Mouse (Mus musculus) ZHBTc4 (cell line): ENCODE measurements at regions not wholly inside any gene's neighbourhood (a gene's known extent, or its start where the extent isn't known, plus 50 kb on each side); places are given as distances from the start of the nearest gene placed in this dataset.

ENCODE experiments used
- DNase-seq: peaks from one replicate; pipeline ENCODE4 v3.0.0-alpha.2; 2011; ENCODE audit warnings: low read depth, low spot score

GRCm38 (mm10) chr13:80946034-80946433 lies 62.9 kb downstream of the Arrdc3 start:
- DNase-seq = no peak

DNA sequence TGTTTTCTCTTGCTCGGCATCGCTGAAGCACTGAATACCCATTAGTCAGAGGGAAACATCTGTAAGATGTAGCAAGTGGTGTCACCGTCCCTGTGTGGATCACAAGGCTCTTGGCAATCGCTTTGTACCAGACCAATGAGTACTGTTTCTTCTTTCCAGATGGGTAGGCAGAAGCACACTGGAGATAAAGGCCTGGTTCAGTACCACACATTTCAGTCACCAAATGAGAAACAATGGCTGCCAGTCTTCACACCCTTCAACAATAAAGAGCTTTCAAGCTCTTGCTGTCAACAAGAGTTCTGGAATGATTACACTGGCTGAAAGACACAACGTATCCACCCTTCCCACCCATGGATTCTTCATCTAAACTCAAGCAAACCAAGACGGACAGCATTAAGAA lies 64.5 kb downstream of the Arrdc3 start:
- no peak for DNase-seq

DNA sequence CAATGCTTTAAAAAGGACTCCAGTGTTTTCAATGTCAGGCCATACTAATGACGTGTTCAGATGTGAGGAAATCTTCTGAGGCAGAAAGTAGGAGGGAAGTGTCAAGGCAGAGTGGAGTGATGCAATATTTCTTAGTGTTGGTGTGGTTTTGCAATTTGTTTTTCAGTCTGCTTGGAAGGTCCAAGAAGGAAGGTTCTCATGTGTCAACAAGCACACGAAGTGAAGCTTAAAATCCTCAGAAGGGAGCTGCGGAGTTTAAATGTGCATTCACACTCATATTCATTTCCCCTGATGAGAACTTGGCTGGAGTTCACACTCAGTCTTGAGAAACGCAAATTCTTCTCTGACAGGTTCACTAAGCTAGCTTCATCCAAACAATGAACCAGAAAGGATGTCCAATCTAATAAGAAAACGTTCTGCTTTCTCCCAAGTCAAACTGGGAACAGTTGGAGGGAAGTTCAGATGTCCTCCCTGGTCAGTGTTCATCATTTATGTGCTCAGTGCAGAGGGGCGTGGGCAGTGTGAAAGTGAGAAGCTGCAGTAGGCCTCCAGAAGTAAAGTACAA lies 66.0 kb downstream of the Arrdc3 start:
- DNase-seq = no peak

DNA sequence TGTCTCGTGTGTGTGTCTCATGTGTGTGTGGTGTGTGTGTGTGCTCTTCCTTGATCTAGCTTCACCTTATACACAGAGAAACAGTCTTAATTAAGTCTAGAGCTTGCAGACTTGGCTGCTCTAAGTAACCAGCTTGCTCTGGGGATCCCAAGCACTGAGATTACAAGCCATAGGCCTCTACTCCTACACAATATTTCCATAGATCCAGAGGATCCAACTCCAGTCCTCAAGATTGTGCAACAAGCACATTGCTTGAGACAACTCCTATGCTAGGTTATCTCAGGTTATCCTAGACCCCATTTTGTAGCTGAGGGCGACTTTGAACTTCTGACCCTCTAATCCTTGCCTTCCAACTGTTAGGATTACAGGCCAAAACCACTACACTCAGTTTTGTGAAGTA lies 67.1 kb downstream of the Arrdc3 start:
- no peak for DNase-seq

DNA sequence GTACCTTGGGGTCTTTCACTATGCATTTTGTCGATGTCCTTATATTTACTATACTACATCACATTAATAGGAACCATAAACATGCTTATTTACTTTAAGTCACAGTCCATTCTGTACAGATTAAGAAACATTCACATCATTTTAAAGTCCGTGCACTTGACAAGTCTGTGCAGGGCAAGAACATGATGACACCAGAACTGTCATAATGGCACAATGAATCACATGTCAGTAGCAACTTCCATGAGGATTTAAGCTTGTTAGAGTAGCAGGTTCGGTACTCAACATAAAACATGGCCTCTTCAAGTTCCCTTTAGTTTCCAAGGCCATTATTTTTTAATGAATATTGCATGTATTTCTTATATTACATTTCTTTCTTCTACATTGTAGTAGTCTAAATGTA lies 67.6 kb downstream of the Arrdc3 start:
- DNase-seq = no peak

DNA sequence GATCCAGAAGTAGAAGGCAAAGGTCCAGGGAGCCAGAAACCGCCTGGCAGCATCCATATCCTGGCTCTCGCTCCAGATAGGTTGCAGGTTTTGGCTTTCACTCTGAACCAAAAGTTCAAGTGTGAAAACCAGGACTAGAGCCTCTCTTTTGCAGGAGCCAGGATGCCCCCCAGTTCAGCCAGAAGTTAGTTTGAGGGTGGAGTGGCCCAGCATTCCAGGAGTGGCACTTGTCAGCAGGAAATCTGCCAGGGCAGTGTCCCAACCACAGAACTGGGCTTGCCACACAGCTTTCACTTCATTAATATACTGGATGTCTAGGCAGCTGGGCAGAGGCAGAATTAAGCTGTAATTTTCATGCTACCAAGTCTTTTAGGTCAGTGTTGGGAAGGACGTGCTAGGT lies 68.1 kb downstream of the Arrdc3 start:
- DNase-seq = no peak

DNA sequence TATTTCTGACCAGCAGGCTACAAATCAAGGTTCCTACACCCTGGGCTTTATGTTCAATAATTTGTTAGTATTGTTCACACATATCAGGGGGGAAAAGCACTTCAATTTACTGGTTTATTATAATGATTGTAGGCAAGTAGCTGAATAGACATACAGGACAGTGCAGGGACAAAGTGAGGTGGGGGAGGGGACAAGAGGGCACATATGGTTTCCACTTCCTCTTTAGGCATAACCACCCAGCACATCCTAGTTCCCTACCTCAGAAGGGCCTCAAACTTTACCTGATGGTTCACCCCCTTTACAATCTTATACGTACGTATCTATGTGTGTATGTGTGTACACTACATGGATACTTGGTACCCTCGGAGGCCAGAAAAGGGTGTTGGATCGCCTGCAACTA lies 69.7 kb downstream of the Arrdc3 start:
- no peak for DNase-seq

DNA sequence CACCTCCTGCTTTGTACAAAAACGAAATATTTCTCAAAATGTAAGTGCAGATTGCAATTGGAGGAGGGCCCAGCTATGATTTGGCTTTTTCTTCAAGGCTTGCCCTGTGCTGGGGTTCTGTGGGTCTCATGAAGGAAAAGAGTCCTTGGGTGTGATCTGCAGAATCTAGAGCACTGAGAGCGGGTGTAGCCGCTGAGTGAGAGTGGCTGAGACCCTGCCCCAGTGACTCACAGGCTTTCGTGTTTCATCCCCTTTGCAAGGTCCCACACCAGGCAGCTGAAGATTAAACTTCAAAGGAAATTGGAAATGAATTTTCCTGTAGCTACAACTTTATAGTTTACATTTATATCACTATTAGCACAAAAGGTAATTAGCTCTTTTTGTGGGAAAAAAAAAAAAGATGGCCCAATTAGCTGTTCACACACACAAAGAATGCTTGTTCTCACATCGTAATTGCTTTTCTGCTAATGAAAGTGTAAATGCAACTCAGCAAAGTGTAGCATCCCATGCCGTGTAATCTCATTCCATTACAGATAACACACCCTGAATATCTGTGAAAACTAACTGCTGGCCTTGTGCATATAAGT lies 71.0 kb downstream of the Arrdc3 start:
- DNase-seq = no peak

- DNase-seq = no peak
These were observed 73.8 kb downstream of the Arrdc3 start for GRCm38 (mm10) chr13:80956966-80957365.

DNA sequence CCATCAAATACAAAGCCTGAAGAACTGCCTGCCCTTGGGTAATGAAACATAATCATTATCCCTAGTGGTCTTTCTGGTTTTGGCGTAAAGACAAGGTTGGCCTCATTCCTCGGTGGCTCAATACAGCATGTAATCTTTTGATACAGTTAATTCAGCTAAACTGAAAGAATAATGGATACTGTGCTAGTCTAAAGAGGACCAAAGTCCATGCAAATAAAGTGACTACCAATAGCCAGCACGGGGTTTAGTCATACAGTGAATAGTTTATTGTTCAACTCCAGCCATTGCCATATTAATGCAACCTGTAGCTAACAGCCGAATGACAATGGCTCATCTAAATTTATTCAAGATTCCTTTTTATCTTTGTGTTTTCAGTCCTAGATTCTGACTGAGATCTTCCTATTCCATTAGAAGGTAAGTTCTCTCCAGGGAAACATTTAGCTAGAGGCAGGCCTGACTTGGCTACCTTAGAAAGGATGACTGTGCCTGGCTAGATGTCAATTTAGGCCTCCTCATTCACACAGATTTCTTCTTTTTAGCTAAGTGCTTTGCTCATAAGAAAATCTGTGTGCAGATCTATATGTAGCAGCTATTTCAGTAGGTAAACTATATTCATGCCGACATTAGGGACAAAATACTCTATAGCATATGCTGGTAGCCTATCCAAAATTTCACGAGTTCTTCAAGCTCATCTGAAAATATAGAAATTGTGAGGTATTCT lies 74.4 kb downstream of the Arrdc3 start:
- DNase-seq = no peak

GRCm38 (mm10) chr13:80959763-80960162 lies 76.6 kb downstream of the Arrdc3 start:
- no peak for DNase-seq

GRCm38 (mm10) chr13:80961985-80962617 lies 78.9 kb downstream of the Arrdc3 start:
- DNase-seq = no peak

- peak; percentile 81 for DNase-seq
These were observed 79.8 kb downstream of the Arrdc3 start for GRCm38 (mm10) chr13:80962789-80963590.

DNA sequence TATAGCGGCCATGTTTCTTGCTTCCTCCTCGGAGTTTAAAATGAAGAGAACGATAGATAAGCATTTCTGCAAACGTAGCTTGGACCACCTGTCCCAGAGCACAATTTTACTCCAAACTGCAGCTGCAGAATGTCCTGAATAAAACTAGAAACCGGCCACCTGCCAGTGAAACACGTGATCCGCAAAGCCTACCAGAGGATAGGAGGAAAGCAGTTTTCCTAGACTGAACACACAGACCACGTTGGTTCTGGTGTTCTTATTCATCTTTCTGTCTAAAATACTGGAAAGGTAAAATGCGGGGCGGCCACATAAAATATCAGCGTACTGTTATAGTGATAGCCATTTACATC lies 80.4 kb downstream of the Arrdc3 start:
- no peak for DNase-seq

DNA sequence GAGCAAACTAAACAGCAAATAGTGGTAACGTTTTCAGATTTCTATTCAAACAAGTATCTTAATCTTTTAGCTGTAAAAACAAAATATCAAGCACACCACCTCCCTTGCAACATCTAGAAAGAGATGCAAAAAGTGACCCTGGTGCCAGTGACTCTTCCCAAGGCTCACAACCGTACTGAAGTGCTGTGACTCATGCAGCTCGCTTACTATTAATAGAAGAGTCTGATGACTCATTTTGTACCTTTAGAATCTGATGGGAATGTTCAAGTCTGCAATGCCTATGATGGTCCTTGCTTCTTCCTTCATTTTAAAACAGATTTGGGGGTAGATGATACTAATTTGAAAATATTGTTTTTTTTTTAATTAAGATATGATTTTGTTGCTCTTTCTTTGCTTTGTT lies 88.5 kb downstream of the Arrdc3 start:
- DNase-seq = no peak

- DNase-seq = no peak
These were observed 91.2 kb downstream of the Arrdc3 start for GRCm38 (mm10) chr13:80974424-80974823.

DNA sequence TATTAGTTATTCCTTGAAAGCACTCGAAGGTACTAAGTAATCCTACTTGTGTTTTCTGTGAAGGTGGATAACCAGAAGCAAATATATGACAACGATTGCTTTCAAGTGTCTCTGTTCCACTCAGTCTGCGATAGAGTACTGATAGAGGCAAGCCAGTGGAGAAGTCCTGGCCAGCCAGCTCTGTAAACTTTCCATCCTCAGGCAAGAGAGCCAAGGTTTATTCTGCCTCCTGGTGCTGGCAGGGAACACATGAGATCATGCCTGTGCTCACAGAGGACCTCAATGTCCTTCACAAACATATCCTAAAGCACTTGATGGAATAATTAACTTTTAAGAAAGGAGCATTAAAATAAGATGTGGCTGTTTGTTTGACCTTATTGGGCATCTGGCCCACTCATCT lies 94.1 kb downstream of the Arrdc3 start:
- no peak for DNase-seq

DNA sequence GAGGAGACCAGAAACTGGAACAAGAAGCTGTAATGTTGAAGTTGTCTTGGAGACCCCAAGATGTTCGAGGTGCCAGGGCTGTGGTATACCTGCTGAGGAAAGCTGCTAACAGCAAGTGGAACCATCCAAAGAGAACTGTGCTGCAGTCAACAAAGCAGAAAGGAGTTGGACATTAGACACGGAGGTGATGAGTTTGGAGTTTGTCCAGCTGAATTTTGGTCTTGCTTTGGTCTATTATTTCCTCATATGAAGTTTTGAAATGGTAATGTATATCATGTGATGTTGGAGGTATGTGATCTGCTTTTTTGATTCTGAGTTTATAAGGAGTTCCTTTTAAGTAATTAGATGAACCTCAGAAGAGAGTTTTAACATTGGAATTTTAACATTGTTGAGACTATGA lies 98.0 kb downstream of the Arrdc3 start:
- no peak for DNase-seq

DNA sequence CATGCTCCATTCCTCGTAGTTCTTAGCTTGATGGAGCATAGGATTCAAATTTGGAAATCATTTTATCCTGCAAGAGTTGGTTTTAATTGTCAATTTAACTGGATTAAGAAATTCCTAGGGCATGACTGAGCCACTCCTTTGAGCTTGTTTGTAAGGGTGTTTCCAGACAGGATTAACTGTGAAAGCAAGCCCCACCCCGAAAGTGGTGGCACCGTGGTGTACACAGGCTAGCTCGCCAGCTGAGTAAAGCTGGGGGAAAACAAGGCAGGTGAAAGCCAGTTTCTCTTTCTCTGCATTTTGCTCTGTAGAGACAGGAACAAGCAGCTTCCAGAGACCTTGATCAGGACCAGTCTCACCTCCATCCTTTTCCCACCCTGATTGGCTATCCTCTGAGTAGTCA lies 103.5 kb downstream of the Arrdc3 start:
- no peak for DNase-seq

- DNase-seq = no peak
These were observed 106.6 kb downstream of the Arrdc3 start for GRCm38 (mm10) chr13:80989756-80990155.

- no peak for DNase-seq
These were observed 109.2 kb downstream of the Arrdc3 start for GRCm38 (mm10) chr13:80992342-80992741.
